18 mouse cellular contexts compared by ENCODE assay signal in genomic region chr4:130810845-130811244, GRCm38 (mm10). TPM values are rescaled to one million over a fixed set of nuclear protein-coding genes. Genes with fewer than 3 reads are reported as not detected.
DNase-seq lines count a peak whose midpoint lies in the region; ATAC-seq lines count a peak whose summit lies in the region.
"Had no signal": no experiment of that assay in that cellular context is flagged by ENCODE, and none has a peak within 500 bp of the region (broad histone marks: within the 10 kb centered on the region; RNA-seq: fewer than 3 reads in every experiment).

No protein-coding gene starts in this region.

- H3K9ac ChIP-seq in hindbrain, embryonic 12.5 days, result no peak overlapping the region
- no peak overlapping the region for H3K9ac ChIP-seq in midbrain, embryonic 15.5 days
- no peak overlapping the region for H3K9ac ChIP-seq in midbrain, embryonic 11.5 days (ENCODE audit: low read length)
- no peak overlapping the region for H3K9ac ChIP-seq in hindbrain, embryonic 16.5 days (ENCODE audit: low read depth, low read length)
- no peak overlapping the region for H3K9ac ChIP-seq in neural tube, embryonic 14.5 days (replicated peaks; ENCODE audit: low read depth, low read length)
- H3K9ac ChIP-seq: forebrain, embryonic 12.5 days; heart, embryonic 15.5 days had no signal

- no peak overlapping the region for H3K4me2 ChIP-seq in hindbrain, embryonic 12.5 days (replicated peaks)
- no peak overlapping the region for H3K4me2 ChIP-seq in midbrain, embryonic 15.5 days
- H3K4me2 ChIP-seq in midbrain, embryonic 11.5 days, result no peak overlapping the region
- no peak overlapping the region; the same call in 1 of the 2 replicates for H3K4me2 ChIP-seq in hindbrain, embryonic 16.5 days (ENCODE audit: low read length)
- no peak overlapping the region for H3K4me2 ChIP-seq in neural tube, embryonic 14.5 days (ENCODE audit: low read depth, low read length)
- H3K4me2 ChIP-seq: forebrain, embryonic 12.5 days; heart, embryonic 15.5 days; liver, embryonic 11.5 days had no signal

- DNase-seq in hindbrain, embryonic 10.5 days (ENCODE audit: low spot score), result no peak
- no peak for DNase-seq in midbrain, embryonic 11.5 days (ENCODE audit: low spot score, missing footprints)
- DNase-seq in adipocyte (ENCODE audit: low spot score), result no peak
- DNase-seq: adrenal gland, adult 2 months; cerebellum, postnatal 25 days; gastrocnemius, postnatal 25 days; lung, adult 18-20 months; lung, postnatal 14 days; thymus, adult 18-20 months; thymus, postnatal 4 days had no signal

- H3K36me3 ChIP-seq in hindbrain, embryonic 10.5 days, result no peaks in the 10 kb centered on the region
- H3K36me3 ChIP-seq in hindbrain, embryonic 12.5 days, result no peaks in the 10 kb centered on the region
- H3K36me3 ChIP-seq in midbrain, embryonic 15.5 days (replicated peaks), result no peaks in the 10 kb centered on the region
- no peaks in the 10 kb centered on the region for H3K36me3 ChIP-seq in midbrain, embryonic 11.5 days (ENCODE audit: control insufficient read depth, insufficient read depth, low read length)
- no peaks in the 10 kb centered on the region for H3K36me3 ChIP-seq in hindbrain, embryonic 16.5 days (ENCODE audit: control insufficient read depth, insufficient read depth, low read length)
- H3K36me3 ChIP-seq in neural tube, embryonic 14.5 days (ENCODE audit: control insufficient read depth, insufficient read depth, low read length), result no peaks in the 10 kb centered on the region
- H3K36me3 ChIP-seq: forebrain, embryonic 12.5 days; heart, embryonic 15.5 days had no signal

- 12% methylated on average over 3 of the region's 3 CpGs for WGBS in hindbrain, embryonic 10.5 days
- WGBS in hindbrain, embryonic 12.5 days, result 8% methylated on average over 3 of the region's 3 CpGs
- 24% methylated on average over 3 of the region's 3 CpGs for WGBS in midbrain, embryonic 15.5 days
- WGBS in midbrain, embryonic 11.5 days, result 16% methylated on average over 3 of the region's 3 CpGs
- 20% methylated on average over 2 of the region's 3 CpGs for WGBS in hindbrain, embryonic 16.5 days
- WGBS in neural tube, embryonic 14.5 days, result 36% methylated on average over 3 of the region's 3 CpGs

- no peak for ATAC-seq in hindbrain, embryonic 12.5 days (ENCODE audit: low FRiP score)
- ATAC-seq in midbrain, embryonic 15.5 days (replicated peaks), result no peak
- no peak for ATAC-seq in midbrain, embryonic 11.5 days (ENCODE audit: low FRiP score)
- peak; percentile 49 for ATAC-seq in hindbrain, embryonic 16.5 days
- peak; percentile 10; the same call in 1 of the 2 replicates for ATAC-seq in neural tube, embryonic 14.5 days (ENCODE audit: low read depth)
- ATAC-seq: intestine, postnatal 0 days had no signal

- H3K27me3 ChIP-seq in hindbrain, embryonic 10.5 days (ENCODE audit: insufficient read depth, poor library complexity, severe bottlenecking), result no peaks in the 10 kb centered on the region
- no peaks in the 10 kb centered on the region for H3K27me3 ChIP-seq in hindbrain, embryonic 12.5 days
- no peaks in the 10 kb centered on the region for H3K27me3 ChIP-seq in midbrain, embryonic 15.5 days (replicated peaks)
- no peaks in the 10 kb centered on the region for H3K27me3 ChIP-seq in midbrain, embryonic 11.5 days (ENCODE audit: control insufficient read depth, insufficient read depth, low read length)
- no peaks in the 10 kb centered on the region for H3K27me3 ChIP-seq in hindbrain, embryonic 16.5 days (replicated peaks; ENCODE audit: control insufficient read depth, insufficient read depth, low read length)
- no peaks in the 10 kb centered on the region for H3K27me3 ChIP-seq in neural tube, embryonic 14.5 days (ENCODE audit: control insufficient read depth, insufficient read depth, low read length)
- H3K27me3 ChIP-seq: heart, embryonic 15.5 days had no signal

- no peaks in the 10 kb centered on the region for H3K9me3 ChIP-seq in hindbrain, embryonic 10.5 days
- H3K9me3 ChIP-seq in hindbrain, embryonic 12.5 days (replicated peaks), result no peaks in the 10 kb centered on the region
- H3K9me3 ChIP-seq in midbrain, embryonic 15.5 days, result no peaks in the 10 kb centered on the region
- H3K9me3 ChIP-seq in midbrain, embryonic 11.5 days (ENCODE audit: control insufficient read depth, low read length), result no peaks in the 10 kb centered on the region
- H3K9me3 ChIP-seq in hindbrain, embryonic 16.5 days (ENCODE audit: control insufficient read depth, low read length), result no peaks in the 10 kb centered on the region
- no peaks in the 10 kb centered on the region for H3K9me3 ChIP-seq in neural tube, embryonic 14.5 days (ENCODE audit: control insufficient read depth, low read length)
- H3K9me3 ChIP-seq: forebrain, embryonic 12.5 days; heart, embryonic 15.5 days had no signal

- peak overlapping the region; percentile 73 for H3K27ac ChIP-seq in hindbrain, embryonic 10.5 days
- no peak overlapping the region for H3K27ac ChIP-seq in hindbrain, embryonic 12.5 days
- peak overlapping the region; percentile 22; the same call in 1 of the 2 replicates for H3K27ac ChIP-seq in midbrain, embryonic 15.5 days
- H3K27ac ChIP-seq in midbrain, embryonic 11.5 days (ENCODE audit: low read depth, low read length), result no peak overlapping the region
- H3K27ac ChIP-seq in hindbrain, embryonic 16.5 days (ENCODE audit: low read depth, low read length), result peak overlapping the region; percentile 59
- H3K27ac ChIP-seq in neural tube, embryonic 14.5 days (ENCODE audit: low read depth, low read length), result no peak overlapping the region
- H3K27ac ChIP-seq: heart, embryonic 15.5 days had no signal

- no peak overlapping the region for H3K4me3 ChIP-seq in hindbrain, embryonic 10.5 days
- H3K4me3 ChIP-seq in hindbrain, embryonic 12.5 days, result no peak overlapping the region
- no peak overlapping the region for H3K4me3 ChIP-seq in midbrain, embryonic 15.5 days
- H3K4me3 ChIP-seq in midbrain, embryonic 11.5 days (ENCODE audit: low read depth, low read length), result no peak overlapping the region
- no peak overlapping the region for H3K4me3 ChIP-seq in hindbrain, embryonic 16.5 days (ENCODE audit: low read length)
- H3K4me3 ChIP-seq in neural tube, embryonic 14.5 days (ENCODE audit: low read depth, low read length), result no peak overlapping the region
- H3K4me3 ChIP-seq: forebrain, embryonic 12.5 days; heart, embryonic 15.5 days had no signal

- peaks cover 92% of the 10 kb centered on the region for H3K4me1 ChIP-seq in hindbrain, embryonic 10.5 days (replicated peaks)
- H3K4me1 ChIP-seq in hindbrain, embryonic 12.5 days, result peaks cover 71% of the 10 kb centered on the region
- H3K4me1 ChIP-seq in midbrain, embryonic 15.5 days, result peaks cover 75% of the 10 kb centered on the region
- peaks cover 21% of the 10 kb centered on the region for H3K4me1 ChIP-seq in midbrain, embryonic 11.5 days (ENCODE audit: control insufficient read depth, insufficient read depth, low read length)
- peaks cover 70% of the 10 kb centered on the region for H3K4me1 ChIP-seq in hindbrain, embryonic 16.5 days (ENCODE audit: control insufficient read depth, insufficient read depth, low read depth, low read length)
- peaks cover 51% of the 10 kb centered on the region for H3K4me1 ChIP-seq in neural tube, embryonic 14.5 days (ENCODE audit: control insufficient read depth, insufficient read depth, low read length)

RNA-seq across cellular contexts. Expression of gene Sdc3, which starts 18.5 kb away (rescaled TPM):
- polyA plus RNA-seq in hindbrain, embryonic 10.5 days (2016; fragmentation: Nextera tagmentation; extraction: Ambion mirVana), result 30.0 and 38.4 TPM in 2 replicates
- 60.5 and 66.7 TPM in 2 replicates for polyA plus RNA-seq in hindbrain, embryonic 12.5 days (2016; fragmentation: Nextera tagmentation; extraction: Ambion mirVana)
- polyA plus RNA-seq in midbrain, embryonic 15.5 days (2015; fragmentation: Nextera tagmentation; extraction: Ambion mirVana), result 180 and 186 TPM in 2 replicates
- polyA plus RNA-seq in midbrain, embryonic 11.5 days (2014; fragmentation: Nextera tagmentation; extraction: Ambion mirVana), result 12.1 and 13.6 TPM in 2 replicates
- 151 and 187 TPM in 2 replicates for polyA plus RNA-seq in hindbrain, embryonic 16.5 days (2015; fragmentation: Nextera tagmentation; extraction: Ambion mirVana)
- 83.2 and 83.4 TPM in 2 replicates for polyA plus RNA-seq in neural tube, embryonic 14.5 days (2014; fragmentation: Nextera tagmentation; extraction: Ambion mirVana)

Comparison
In these comparisons a context has a peak if more than half of its experiments do, and no peak if none do; other contexts are left out.
1. H3K27ac ChIP-seq: peak in hindbrain, embryonic 10.5 days (single experiment), midbrain, embryonic 15.5 days (single experiment) and hindbrain, embryonic 16.5 days (single experiment); none in hindbrain, embryonic 12.5 days (single experiment), midbrain, embryonic 11.5 days (single experiment) and neural tube, embryonic 14.5 days (single experiment).
2. ATAC-seq: peak in hindbrain, embryonic 16.5 days (single experiment) and neural tube, embryonic 14.5 days (single experiment); none in hindbrain, embryonic 12.5 days (single experiment), midbrain, embryonic 15.5 days (single experiment) and midbrain, embryonic 11.5 days (single experiment).